Mouse (Mus musculus) thymus, postnatal 25 days (tissue): ENCODE measurements at regions not wholly inside any gene's neighbourhood (a gene's known extent, or its start where the extent isn't known, plus 50 kb on each side); places are given as distances from the start of the nearest gene placed in this dataset.

Experiments used
- DNase-seq: peaks from one replicate; pipeline ENCODE4 v3.0.0; 2022

DNA sequence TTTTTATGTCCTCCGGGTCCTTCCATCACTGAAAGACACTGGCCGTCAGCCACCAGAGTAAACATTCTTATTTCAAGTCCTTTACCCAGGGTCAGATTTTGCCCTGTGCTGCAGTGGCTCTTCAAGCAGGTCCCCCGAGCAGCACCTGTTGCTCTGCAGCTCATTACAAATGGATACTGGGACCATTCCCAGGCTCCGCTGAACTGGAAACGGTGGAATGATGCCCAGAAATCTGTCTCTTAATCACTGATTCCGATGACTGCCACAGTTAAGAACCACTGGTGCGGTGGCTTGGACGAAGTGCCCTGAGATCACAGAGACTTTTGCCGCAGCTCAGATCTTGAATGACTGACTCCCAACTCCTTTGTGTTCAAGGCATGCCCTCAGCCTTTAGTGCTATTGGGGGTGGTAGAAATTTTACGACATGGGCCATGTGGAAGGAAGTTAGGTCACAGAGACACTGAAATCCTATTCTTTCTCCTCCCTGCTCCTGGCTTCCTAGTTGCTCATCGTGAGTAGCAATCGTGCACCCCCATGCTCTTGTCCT is 179.6 kb upstream of the Prickle1 start:
- no peak for DNase-seq

DNA sequence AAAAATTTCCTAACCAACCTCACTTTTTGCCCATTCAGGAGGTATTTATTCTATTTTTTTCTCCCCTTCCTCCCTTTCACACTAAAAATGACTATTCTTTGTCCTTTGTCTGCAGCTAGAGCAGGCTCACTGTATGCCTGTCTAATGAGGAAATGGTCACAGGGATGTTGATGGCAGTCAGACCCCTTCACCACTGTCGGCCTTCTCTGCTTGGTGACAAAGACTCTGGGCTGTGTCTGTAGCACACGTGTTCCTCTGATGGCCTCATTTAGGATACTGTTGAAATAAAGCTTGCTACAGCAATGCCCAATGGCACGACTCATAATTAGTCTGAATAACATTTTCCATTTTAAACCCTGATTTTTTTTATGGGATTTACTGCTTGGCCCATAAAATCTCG is 178.6 kb upstream of the Prickle1 start:
- DNase-seq, result no peak

DNA sequence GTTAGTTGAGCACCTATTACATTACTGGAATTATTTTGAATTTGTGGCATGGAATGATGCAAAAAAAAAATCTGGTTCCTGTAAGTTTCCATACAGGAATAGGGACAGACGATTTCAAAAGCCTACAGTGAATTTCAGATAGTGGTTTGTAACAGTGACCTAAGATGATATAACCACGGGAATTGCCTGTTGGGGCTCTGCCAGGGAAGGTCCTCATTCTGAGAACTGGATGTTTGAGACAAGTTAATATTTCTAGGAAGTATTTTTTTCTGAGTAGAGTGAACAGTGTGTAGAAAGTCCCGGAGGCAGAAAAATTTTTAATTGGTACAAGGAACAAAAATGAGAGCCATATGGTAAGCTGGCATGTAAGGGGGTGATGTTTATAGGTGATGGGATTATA is 171.3 kb upstream of the Prickle1 start:
- no peak for DNase-seq

DNA sequence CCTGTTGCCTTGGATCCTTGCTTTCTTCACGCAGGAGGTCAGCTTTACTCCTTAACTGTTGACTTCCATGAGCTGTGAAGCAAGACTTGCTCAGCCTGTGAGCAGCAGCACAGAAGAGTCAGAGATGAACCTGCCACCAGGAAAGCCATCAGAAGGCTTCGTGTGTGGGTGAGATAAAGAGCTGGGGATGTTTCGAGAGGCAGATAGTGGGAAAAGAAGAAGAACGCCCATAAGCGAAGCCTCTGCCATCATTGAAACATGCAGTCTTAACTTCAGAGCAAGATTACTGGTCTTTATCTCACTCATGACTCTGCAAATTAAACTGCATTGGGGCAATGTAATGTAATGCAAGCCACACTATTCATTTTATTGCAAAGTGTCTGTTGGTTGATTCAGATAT is 167.4 kb upstream of the Prickle1 start:
- no peak for DNase-seq

DNA sequence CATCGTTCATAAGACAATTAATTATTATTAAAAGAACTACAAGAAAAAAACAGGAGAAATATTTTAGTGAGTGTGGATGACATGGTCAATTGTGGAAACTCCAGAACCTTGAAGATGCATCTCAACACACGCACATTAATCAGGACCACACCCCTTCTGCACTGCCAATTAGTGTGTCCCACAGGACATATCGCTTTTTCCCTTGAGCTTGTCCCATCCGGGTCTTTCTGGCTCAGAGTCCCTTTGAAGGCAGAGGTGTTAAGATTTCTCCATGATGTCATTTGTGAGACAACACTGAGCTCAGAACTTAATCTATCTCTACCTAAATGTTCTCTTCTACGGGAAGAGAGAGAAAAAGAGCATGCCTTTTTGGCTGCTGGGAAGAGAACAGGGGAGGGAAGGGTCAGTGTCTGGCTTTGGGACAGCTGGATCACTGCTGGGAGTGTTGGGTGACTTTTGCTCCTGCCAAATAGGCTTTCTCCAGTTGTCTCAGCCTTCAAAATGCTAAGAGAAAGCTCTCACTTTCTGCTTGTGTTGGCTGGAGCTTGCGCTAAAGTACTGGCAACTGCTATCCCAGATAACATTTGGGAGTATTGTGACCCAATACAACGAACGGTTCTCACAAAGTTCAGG is 162.6 kb upstream of the Prickle1 start:
- DNase-seq, result no peak

DNA sequence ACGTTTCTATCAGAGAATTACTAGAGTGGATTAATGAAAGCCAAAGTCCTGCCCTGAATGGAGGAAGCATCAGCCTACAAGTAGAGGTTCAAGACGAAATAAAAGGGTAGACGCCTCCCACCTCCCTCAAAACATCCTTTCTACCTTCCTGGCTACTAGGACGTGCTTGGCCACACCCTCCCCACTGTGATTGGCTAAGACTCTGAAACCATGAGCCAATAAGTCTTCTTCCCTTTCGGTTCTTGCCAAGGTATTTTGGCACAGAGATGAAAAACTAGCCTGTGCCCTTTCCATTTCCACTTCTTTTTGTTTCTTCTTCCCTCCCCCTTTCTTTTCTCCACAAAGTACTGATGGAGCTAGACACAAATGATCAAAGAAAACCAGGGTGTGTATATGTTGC is 160.3 kb upstream of the Prickle1 start:
- DNase-seq, result no peak

DNA sequence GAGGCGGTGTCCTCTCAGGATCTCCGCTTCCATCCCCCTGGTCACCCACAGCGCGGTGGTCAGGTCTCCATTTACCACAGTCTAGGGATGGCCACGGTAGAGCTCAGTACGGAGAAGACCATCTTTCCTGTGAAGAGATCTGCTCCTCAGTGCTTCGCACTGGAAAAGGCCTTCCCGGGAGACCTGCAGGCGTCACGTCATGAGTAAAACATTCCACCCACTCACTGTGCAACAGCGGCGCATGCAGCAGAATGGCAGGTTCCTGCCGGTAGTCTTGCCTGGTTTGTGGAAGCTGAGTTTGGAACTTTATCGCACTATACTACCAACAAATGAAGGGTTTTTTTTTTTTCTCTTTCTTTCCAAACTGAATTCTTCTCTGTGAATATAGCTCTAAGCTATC is 156.1 kb upstream of the Prickle1 start:
- no peak for DNase-seq

DNA sequence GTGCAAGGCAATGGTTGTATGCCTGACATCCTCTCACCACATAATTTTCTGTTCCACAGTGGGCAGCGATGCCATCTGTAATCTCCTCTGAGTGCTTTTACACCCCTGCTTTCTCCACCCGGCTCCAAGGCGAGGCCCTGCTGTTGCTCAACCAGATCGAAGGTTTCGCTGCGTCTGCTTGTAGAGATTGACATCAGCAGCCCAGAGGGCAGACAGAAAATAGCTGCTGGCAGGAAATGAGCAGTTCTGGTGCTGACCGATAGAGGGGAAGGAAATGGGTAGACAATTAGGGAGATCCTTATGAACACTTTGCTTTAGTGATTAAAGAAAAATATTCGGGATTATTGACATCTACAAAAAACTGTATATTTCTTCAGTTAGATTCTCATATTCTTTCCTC is 155.3 kb upstream of the Prickle1 start:
- DNase-seq, result peak; percentile 45

DNA sequence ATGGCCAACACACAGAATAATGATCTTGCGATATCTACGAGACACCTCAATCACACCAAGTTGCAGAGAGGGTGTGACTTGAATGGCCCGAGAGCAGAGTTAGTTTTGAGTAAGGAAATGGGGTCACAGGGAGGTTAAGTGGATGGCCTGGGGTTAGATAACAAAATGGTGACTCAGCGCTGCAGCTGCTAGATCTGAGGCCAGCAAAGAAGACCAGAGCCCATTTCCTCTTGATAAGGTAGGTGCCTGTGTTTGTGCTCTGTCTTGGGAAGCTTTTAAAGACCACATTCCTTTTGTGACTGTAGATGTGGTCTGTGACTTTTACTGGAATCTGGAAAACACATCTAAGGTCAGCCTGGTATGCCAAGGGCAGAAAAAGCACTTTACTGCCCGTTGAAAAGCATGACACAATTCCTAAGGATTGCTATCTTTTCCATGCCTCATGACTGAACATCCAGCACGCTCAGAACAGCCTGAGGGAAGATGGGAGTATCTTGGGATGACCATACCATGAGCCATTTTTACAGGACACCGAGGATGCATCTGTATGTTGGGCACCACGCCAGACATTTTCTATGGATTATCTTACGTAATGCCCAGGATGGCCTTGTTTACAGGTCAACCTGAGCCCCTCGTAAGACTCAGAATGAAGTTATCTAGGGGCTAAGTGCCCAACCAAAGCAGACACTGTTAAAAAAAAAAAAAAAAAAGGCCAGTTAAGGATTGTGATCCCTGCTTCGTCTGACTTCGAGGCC is 148.7 kb upstream of the Prickle1 start:
- no peak for DNase-seq

DNA sequence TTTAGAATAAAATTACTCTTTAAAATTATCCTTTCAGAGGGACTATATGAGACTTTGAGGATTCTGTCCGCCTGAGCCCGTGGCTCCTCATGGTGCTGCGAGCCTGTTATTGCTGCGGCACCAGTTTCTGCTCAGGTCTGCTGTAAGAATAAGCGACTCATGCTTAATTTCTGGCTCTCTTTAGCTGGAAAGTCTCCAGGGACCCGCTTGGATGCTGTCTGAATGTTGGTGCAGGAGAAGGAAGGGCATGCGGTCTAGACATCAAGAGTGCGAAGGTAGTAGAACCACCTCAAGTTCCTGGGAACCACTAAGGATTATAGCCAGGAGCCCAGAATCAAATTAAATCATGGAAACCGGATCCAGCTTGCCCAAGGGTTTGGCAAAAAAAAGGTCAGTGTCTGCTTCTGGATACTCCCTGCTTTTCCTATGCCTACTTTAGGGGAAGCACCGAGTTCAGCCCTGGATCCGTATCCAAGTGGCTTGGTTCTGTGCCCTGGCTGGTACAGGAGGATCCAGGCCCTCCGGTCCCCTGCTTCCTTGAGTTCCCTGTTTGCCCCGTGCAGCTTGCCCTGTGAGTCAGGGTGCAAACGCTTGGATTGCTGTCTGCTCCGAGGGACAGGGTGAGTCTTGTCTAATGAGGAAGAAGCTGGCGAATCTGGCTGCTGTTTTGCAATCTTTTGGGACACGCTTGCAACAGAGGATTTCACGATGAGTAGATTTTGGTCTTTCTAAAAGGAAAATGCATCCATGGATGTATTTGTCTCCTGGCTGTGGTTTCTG is 138.2 kb upstream of the Prickle1 start:
- DNase-seq, result no peak

DNA sequence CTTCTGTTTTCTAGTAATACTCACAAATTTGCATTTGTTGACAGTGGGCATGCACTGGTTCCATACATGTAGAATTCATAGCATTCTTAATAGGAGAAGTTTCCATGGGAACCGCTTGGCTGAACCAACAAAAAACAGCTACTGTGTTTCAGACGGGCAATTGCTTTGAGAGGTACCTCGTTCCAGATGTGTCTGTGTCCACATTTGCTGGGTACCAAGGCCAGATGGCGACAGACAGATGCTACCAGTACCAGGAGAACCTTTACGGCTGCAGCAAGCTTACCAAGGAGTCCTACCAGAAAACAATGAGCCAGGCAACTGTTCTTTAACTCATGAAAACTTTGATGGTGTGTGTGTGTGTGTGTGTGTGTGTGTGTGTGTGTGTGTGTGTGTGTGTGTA is 137.1 kb upstream of the Prickle1 start:
- no peak for DNase-seq

DNA sequence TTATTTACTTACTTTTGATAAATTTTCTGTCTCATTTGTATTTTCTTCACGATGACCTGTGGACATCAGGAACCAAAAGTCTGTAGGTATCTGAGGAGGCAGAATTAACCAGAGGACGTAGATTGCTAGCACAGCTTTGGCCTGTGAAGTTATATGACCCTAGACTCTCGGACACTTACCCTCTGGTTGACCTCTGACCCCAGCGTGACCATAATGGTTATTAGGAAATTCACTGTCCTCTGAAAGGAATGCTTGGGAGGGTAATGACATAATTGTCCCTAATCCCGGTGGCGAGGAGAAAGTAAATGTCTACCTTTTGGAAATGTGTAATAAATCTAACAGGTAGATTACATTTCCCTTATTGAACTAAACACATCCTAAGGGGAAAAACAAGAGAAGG is 135.5 kb upstream of the Prickle1 start:
- DNase-seq, result no peak

DNA sequence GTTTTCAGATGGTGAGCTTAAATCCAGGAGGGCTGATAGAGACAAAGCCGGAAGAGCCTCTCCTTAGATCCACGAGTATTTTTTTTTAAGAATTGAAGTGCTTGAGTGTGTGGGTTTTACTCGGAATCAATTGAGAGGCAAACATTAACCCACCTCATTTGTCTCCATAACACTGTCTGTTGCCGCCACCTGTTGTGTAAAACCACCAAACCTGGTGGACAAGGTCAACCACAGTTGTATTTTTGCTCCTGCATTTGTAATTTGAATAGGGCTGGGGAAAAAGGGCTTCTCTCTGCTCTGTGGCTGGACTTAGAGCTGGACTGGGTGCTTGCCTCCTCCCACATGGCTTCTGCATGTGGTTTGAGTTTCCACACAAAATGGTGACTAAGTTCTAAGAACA is 119.8 kb upstream of the Prickle1 start:
- DNase-seq, result no peak

DNA sequence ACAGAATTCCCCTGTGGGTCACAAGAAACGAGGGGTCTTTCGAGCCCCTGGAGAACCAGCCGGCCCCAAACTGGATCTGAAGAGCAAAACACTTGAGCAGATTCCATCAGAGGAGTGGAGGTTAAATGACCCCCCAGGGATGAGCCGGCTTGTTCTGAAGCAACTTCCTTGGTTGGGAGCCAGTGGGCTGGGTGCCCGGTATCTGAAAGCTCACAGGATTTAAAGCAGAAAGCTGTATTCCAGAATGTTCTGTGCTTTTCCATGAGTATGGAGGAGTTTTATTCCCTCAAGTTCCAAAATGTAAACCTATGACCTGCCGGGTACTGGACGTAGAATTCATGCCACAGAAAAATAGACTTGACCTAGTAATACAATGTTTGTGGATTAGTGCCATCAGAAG is 117.7 kb upstream of the Prickle1 start:
- DNase-seq, result no peak

DNA sequence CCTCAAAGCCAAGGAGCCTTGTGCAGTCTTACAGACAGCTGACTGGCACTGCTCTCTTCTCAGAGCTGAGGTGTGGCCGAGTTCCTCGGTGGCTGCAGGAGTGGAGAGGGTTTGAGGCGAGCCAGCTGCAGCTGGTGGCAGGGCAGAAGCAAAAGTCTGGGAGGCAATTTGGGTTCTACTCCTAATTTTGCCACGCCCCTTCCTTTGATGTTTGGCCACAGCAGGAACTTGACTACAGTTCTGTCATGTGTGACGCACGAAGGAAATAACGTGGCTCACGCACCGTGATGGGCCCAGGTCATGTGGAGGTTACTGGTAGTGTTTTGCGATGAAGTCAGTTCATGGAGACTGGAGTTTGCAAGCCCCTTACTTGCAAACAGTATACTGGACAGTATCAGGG is 116.9 kb upstream of the Prickle1 start:
- DNase-seq, result peak; percentile 63

DNA sequence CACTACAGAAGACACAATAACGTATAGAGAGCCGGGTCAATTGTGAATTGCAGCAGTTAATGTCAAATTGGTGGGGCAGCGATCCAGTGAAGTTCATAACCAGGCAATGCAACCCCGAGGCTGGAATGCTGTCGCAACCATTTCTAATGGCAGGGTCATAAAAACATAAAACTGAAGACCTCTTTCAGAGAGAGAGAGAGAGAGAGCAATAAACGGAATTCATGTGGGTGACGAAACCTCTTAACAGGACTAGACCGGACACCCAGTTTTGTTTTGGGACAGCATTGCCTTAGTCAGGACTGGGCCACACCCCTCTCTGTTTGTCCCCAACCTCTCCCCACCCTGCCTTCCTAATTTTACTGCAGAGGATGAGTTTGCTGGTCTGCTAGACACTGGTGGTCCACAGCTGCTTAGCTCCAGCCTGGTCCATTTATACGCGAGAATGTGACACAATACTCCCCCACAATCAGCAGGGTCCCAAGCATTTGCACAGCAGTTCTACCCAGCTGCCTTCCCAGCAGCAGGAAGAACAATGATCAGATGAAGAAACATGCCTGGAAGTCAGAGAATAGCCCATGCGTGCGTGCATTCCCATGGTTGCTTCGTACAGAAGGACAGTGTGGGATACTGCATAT is 115.6 kb upstream of the Prickle1 start:
- DNase-seq, result no peak

DNA sequence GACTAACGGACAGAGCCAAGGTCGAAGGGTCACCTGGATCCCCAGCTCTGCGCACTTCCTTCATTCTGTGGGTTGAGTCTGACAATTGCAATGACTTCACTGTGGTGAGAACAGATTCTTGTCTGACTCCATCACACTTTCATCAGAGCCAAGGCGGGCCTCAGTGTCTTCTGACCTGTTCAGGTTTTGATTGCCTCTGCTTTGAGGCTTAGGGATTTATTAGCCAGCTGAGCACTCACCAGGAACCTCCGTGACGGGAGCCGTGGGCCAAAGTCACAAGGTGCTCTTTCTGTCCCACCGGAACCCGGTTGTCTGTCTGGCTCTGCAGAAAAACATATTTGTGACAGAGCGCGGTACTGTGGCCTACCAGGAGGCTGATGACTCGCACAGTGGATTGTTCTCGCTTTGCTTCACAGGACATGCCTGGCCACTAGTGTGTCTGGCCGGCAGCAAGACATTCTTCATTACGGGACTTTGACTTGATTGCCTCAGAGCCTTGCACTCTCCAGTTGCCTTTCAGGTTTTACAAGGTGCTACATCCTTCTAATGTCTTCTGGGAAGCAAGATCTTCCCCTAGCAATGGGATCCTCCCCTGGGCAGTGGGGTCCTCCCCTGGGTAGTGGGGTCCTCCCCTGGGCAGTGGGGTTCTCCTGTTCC is 114.9 kb upstream of the Prickle1 start:
- DNase-seq, result no peak

DNA sequence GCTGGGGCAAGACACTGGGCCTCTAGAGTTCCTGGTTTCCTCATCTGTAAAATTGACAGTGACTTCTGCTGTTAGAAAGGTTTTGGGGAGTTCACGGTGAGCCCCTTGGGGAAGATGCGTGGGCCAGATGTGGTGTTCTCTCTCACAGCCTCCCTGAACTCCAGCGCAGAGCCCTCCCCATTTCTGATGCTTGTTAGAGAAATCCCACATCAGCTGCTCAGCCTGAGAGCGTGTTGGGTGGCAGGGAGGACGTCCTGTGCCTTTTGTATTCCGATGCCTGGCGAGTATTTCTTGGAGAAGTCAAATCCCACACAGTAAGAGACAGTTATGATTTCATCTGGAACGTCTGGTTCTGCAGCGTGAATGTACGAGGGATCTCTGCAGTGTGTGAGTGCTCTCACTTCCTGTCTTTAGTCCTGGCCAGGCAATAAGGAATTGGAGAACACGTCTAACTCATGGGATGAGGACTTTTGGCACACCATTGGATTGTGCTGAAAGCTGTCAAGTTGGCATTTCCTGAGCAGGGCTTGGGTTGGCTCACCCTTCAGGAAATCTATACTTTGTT is 110.8 kb upstream of the Prickle1 start:
- no peak for DNase-seq

DNA sequence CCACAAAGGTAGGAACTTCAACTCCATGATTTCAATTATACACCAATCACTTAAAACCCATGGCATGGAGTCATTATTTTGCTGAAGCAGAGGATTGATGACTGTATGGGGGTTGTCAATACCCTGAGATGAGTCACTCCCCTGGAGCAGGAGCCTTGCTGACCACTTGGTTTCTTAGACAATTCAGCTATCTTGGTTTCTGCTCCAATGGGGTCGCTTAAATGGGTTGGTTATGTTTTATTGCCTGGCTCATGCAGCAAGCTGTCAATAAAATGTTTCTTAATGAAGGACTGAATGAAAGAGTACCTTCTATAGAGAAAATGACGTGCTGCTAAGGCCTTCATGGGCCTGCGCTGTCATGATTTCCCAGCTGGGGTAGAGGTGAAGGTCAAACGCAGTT is 110.0 kb upstream of the Prickle1 start:
- DNase-seq, result no peak

DNA sequence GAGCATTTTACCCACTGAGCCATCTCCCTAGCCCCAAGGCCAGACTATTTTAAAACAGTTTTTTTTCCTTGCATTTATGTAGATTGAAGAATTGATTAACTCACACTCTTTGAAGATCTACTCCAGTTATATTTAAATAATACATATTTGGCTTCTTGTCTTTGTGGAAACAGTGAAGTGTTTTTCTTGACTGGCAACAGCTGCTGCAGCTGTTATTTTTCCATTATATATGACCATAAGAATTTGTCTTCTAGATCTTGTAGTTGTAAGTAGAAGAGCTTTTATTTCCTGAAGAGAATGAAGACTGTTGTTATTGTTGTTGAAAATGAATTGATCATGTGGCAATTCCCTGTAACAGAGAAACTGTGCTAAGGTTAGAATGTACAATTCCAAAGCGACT is 109.4 kb upstream of the Prickle1 start:
- DNase-seq, result no peak

DNA sequence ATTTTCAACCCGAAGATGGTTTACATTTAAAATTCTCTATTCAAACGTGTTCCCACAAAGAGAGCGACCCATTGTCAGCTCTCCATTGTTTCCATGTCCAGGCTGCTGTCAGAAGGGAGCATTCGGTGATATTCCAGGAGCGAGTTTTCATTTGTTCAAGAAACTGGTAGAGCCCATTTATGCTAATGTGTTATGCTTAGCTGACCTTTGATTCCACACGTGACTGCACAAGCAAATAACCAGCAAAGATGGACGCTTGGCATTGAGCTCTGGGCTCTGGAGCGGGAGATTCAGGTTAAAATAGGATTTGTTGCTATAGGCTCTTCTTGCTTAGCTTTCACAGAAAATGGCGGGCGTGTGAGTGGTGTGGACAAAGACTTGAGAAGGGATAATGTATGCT is 105.3 kb upstream of the Prickle1 start:
- no peak for DNase-seq

DNA sequence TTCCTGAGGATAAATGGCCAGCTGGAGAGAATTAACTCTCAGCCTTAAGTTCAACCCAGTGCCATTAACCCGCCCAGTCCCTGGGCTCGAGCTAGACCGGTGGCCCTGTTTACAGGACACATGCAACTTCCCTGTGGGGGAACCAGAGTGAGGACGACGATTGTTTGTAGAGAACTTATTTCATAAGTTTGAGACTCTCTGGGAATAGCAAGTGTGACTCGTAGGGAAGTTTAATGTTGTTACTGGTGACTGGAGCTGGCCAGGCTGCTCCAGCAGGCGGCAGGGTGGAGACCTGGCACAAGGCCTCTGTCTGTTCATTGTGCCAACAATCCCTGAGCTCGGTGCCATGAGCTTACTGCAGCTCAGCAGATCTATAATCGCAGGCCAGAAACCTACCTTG is 104.3 kb upstream of the Prickle1 start:
- DNase-seq, result no peak
